Mouse (Mus musculus) bone marrow macrophage, adult 2 months (primary cell): Measurements from ENCODE around the gene Sowaha.

Experiments
- CTCF ChIP-seq: IDR thresholded peaks from 2 replicates; pipeline ENCODE4 v1.5.1; 2012; ENCODE audit warnings: low read depth, mild to moderate bottlenecking, low read length, moderate library complexity
- POLR2A ChIP-seq: IDR thresholded peaks from 2 replicates; pipeline ENCODE4 v1.6.1; 2012; ENCODE audit warnings: mild to moderate bottlenecking, low read depth, low read length, borderline replicate concordance

- TF ChIP-seq POLR2A, result no peak
- TF ChIP-seq CTCF, result no peak
These were observed 41.7 kb upstream of the Sowaha start for GRCm38 (mm10) chr11:53521821-53522131.
